Mouse (Mus musculus) splenic B cell, adult 2 months (primary cell): ENCODE measurements around the gene Nipal3.

Experiments used
- DNase-seq: peaks from one replicate; pipeline ENCODE4 v3.0.0-alpha.2; 2011; ENCODE audit warnings: low read depth, low spot score
- H3K27me3 ChIP-seq: 2 replicates; pipeline ENCODE4 v1.6.1; 2012; ENCODE audit warnings: mild to moderate bottlenecking, low read length, moderate library complexity, mixed read lengths; ENCODE audit not compliant: control insufficient read depth, poor library complexity, insufficient read depth, severe bottlenecking
- H3K36me3 ChIP-seq: 2 replicates; pipeline ENCODE4 v1.6.1; 2012; ENCODE audit warnings: mild to moderate bottlenecking, low read length, moderate library complexity, mixed read lengths; ENCODE audit not compliant: control insufficient read depth, poor library complexity, insufficient read depth, severe bottlenecking

Gene Nipal3

DNA sequence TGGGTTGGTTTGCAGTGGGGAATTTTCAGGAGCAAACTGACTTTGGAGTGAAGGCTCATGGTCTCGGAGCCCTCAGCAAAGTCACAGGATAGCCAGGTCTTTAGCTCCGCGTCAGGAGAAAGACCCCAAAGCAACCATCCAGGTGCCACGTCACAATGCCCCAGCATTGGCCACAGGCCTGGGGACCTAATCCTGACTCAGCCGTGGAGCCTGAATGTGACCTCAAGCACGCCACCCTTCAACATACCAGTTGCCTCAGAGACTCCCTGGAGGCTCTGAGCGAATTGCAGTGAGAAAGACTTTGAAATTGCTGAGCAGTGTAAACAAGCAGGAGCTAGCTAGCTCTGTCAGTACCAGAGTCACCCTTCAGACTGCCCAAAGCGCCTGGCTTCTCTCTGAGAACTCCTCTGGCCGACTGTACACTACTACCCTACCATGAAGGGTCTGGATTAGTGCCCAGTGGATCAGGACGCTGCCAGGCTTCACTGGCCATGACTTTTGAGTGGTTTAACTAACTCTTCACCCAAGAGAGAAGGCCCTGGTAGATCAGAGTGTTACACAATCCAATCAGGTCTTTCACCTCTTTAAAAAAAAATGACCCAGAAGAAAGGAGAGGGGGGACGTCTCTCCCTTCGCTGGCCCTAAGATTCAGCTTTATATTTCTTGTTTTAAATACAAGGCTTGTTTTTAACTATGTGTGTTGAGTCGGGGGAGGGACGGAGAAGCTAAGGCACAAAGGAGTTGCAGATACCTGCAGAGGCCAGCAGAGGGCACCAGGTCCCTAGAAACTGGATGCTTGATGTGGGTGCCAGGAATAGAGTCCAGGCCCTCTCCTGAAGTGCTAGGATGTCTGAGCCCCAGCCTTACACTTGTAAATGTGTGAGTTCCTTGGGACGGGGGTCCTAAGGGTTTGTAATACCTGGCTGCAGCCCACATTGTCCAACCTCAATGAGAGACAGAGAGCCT is 21.8 kb upstream of the Nipal3 start:
- DNase-seq = peak; percentile 72
- no peaks in the 10 kb centered on the region for H3K36me3 ChIP-seq
- H3K27me3 ChIP-seq = no peaks in the 10 kb centered on the region

DNA sequence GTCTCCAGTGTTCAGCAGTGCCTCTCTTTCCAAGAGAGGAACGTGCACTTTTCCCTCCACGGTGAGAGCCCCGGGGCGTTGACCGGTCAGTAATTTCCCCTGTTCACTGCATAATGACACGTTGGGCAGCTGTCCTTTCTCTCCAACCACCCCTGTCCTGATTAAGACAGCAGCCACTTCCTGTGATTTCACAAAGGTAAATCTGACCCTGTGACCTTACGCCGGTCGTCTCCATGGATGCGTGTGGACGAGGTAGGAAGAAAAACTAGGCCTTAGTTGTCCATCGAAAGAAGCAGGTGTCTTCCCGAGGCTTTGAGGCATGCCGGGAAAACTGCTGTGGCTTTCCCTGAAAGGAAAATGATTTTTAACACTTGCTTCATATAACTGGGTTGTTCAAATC is 20.1 kb upstream of the Nipal3 start:
- Histone ChIP-seq H3K27me3 (no peaks in the 10 kb centered on the region), H3K36me3 (no peaks in the 10 kb centered on the region)
- DNase-seq = no peak

DNA sequence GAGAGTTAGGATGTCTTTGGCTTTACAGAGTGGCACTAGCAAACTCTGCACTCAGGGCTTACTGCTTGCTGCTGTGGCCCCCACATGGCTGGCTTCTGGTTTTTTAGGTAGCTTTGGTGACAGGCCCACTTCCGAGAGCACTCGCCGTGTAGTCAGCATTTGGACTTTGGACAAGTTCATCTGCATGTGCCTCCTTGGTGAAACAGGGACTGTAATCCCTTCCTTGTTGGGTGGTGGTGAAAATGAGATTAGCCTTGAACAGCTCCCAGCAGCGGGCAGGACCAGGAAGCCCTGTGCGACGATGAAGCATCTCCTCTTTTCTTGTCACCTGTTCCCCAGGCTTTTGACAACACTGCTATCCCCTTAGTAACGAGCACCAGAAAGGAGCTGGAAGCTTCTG is 19.0 kb upstream of the Nipal3 start:
- H3K27me3 ChIP-seq = no peaks in the 10 kb centered on the region

DNA sequence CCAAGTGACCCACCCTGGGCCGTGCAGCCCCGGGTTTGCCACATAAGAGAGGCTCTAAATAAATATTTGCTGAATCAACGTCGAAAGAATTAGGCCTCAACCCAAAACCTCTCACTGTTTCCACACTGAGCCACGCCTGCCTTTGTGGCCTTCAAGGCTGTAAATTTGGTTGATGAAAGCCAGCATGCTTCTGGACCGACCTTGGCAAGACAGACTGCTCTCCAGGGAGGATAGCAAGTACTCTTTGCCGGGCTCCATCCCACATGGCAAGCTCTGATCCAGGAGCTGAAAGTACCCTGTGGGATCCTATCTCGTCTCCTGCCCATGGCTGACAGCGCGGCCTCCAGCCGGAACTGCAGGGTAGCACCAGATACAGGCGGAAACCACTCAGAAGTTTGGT is 14.7 kb upstream of the Nipal3 start:
- Histone ChIP-seq H3K36me3 (no peaks in the 10 kb centered on the region), H3K27me3 (no peaks in the 10 kb centered on the region)
- DNase-seq = no peak

More for the DNA sequence above, 19.0 kb upstream of the Nipal3 start:
- no peak for DNase-seq
- H3K36me3 ChIP-seq = no peaks in the 10 kb centered on the region

DNA sequence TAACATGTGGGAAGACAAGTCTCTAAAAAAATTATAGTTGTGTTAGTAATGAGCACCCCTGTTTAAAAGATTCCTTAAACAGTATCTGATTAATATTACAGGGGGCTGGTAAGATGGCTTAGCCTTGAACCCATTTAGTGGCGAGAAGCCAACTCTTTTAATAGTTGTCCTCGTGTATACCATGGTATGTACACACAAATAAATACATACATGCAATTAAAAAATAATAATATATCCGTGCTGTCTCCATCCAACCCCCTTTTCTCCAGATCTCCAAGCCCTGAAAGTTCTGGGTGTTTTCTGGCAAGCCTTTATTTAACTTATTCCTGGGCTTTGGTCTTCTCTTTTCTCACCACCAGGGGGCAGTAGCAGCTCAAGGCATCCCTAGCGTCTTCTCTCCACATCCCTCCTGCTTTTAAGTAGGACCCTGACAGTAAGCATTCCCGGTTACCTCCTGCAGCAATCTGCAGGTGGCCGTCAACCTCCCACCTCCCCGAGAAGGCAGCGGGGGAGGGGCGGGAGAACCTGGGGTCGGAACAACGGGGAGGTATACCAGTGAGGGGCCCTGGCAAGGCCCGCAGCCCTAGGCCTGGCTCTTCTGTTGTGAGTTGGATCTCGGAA is 13.7 kb upstream of the Nipal3 start:
- peak; percentile 76 for DNase-seq
- Histone ChIP-seq H3K36me3 (no peaks in the 10 kb centered on the region), H3K27me3 (no peaks in the 10 kb centered on the region)

DNA sequence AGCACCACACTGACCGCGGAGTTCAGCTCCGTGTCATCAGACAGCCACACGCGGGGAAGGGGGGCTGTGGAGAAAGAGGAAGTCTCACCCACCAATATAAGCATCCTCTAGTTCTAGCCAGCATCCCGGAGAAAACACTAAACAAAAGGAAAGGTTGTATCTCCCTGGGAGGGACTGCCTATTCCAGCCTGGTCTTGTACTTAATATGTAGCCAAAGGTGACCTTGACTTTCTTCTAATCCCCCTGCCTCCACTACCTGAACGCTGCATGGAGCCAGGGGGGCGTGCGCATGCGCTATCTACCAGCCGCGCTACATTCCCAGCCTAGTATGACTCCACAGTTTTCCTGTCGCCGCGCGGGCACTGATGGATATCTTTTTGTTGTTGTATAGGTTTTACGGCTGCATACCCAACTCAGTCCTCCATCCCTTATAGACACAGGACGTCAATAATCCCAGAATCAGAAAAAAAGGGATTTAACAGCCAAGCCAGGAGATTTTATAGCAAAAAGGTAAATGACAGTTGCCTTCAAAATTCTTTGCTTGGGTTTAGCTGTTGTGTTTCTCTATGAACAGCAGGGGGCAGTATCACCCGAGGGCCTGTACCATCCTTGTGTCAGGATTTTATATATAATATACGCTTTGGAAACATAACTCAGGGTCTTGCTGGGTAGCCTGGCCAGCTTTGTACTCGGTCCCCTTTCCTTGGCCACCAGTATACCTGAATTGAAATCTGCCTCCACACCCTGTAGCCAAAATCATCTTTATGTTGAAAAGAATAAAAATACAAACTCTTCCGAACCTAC is 12.9 kb upstream of the Nipal3 start:
- Histone ChIP-seq H3K27me3 (no peaks in the 10 kb centered on the region), H3K36me3 (no peaks in the 10 kb centered on the region)
- DNase-seq = peak; percentile 65

DNA sequence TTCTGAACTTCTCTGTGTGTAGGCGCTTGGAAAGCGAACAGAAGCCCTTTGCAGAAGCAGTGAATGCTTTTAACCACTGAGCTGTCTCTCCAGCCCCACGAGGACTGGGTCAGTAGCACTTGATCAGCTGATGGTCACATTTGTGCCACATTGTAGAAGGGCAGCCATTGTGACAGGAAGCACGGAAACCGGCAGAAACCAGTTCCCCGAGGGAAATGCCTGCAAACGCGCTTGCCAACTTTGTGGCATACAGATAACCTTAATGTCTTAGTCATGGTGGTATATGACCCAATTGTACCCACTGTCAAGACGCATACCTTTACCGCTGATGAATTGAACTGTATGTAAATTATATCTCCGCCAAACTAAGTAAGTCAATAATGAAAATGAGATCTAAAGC is 11.0 kb upstream of the Nipal3 start:
- Histone ChIP-seq H3K36me3 (no peaks in the 10 kb centered on the region), H3K27me3 (no peaks in the 10 kb centered on the region)
- peak; percentile 18 for DNase-seq

DNA sequence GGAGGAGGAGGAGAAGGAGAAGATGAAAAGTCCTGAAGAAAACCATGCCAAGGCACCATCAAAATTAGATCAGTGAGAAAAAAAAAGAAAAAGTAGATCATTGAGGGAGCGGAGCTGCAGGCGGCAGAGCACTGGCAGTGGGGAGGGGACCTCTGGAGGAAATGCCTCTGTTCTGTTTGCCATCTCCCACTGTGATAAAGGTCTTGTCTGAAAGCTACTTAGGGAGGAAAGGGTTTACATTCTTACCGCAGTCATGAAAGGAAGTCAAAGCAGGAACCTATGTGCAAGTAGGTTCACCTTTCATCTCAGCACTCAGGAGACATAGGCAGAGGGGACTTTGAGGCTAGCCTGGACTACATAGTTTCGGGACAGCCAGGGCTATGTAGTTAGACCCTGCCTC is 6.7 kb upstream of the Nipal3 start:
- Histone ChIP-seq H3K27me3 (no peaks in the 10 kb centered on the region), H3K36me3 (no peaks in the 10 kb centered on the region)
- DNase-seq = no peak

DNA sequence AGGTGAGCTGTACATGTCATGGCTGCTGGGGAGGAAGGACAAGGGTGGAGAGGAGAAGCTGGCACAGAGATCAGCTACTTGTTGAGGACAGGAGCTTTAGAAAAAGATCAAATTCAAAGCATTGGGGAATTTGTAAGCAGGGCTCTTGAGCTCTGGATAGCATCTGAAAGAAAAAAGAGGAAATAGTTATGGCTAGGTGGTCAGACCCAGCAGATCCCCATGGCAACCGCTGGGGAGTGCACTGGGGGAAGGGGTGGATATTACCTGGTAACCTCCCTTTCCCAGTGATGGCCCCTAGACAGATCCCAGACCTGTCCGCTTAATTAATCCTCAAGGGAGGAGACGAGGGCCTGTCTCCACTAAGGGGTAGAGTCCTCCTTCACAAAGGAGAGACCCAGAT is 5.0 kb upstream of the Nipal3 start:
- peak; percentile 18 for DNase-seq
- Histone ChIP-seq H3K36me3 (no peaks in the 10 kb centered on the region), H3K27me3 (no peaks in the 10 kb centered on the region; the same call in 1 of the 2 replicates)

DNA sequence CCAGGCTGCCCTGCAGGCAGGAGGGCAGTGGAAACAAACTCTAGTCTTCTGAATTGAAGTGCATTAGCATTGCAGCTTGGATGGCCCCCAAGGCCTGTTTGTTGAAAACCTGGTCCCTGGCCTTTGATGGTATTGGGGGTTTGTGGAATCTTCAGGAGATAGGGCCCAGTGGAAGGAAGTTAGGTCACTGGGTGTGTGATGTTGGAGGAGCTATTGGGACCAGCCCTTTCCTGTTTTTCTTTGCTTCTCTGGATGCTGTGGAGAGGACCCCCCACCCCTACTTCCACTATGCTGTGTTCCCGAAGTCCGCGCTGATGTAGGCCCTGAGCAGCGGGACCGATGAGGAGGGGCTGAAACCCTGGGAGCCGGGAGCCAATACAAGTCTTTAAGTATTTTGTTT is 3.3 kb upstream of the Nipal3 start:
- no peak for DNase-seq
- Histone ChIP-seq H3K36me3 (no peaks in the 10 kb centered on the region), H3K27me3 (no peaks in the 10 kb centered on the region; the same call in 1 of the 2 replicates)

DNA sequence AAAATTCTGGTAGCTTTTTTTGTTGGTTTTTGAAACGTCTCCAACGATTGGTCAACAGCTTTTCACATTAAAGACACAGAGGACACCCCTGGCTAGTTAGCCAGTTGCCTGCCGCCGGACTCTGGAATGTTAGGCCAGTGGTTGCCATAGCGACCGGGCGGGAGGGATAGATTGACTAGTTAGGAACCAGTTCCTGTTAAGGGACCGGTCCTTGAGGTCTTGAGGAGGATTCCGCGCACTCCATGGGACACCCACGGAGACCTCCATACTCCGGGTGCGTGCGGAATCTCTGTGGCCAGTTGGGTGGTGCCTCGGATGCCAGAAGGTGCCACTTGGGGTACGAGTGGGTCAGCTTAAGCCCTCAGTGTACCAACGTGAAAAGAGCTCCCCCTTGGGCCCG is 972 bp upstream of the Nipal3 start:
- H3K27me3 ChIP-seq = no peaks in the 10 kb centered on the region; the same call in 1 of the 2 replicates
- no peak for DNase-seq
- no peaks in the 10 kb centered on the region; the same call in 1 of the 2 replicates for H3K36me3 ChIP-seq

DNA sequence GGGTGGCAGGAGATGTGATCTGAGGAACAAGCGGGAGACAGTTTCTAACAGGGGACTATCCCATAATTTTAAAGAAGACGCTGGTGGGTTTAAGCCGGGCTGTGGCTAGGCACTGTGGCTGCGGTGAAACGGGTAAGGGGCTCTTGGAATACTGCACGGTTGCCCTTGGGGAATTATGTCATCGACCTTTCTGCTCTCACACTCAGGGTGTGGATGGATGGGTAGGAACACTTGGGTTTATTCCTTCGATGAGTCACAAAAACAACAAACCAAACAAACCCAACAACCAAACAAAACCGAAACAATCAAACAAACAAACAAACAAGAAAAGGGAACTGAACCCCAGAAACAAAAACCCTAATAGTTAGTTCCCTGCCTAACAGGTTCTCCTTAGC is 556 bp upstream of the Nipal3 start:
- peaks cover 3% of the 10 kb centered on the region; the same call in 1 of the 2 replicates for H3K36me3 ChIP-seq
- no peak for DNase-seq
- H3K27me3 ChIP-seq = no peaks in the 10 kb centered on the region; the same call in 1 of the 2 replicates

DNA sequence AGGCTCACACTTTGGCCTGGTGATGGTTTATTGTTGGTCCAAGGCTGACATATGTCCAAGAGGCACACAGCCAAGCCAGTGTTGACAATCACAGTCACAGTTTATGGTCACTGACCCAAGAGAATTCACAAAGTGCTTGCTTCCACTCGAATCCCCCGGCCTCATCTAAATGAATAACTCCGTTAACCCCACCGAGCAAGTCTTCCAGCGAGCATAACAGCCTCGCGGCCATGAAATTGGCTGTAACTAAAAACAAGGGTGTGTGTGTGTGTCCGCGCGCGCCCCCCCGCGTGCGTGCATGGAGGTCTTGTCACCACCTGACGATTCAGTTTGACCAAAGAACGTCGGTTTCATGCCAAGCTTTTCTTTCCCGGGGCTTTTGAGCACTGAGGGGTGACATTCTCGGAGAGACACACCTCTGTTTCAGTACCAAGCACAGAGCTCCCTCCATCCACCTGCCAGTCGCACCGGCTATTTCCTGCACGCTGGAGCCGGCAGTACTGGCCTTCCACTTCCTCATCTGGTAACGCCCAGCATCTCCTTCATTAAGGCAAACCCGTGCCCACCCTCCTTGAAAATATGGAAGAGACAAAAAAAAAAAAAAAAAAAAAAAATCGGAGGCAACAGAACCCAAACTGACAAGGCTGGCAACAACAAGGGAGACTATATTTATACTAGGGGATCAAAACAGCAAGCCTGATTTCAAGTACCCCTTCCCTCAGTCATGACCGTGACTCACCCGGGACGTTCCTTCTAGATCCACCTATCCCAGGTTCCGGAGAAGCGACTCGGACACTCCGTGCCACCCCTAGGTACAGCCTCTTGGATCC is 932 bp downstream of the Nipal3 start:
- peak; percentile 51 for DNase-seq
- peaks cover 3% of the 10 kb centered on the region; the same call in 1 of the 2 replicates for H3K36me3 ChIP-seq
- H3K27me3 ChIP-seq = no peaks in the 10 kb centered on the region; the same call in 1 of the 2 replicates

DNA sequence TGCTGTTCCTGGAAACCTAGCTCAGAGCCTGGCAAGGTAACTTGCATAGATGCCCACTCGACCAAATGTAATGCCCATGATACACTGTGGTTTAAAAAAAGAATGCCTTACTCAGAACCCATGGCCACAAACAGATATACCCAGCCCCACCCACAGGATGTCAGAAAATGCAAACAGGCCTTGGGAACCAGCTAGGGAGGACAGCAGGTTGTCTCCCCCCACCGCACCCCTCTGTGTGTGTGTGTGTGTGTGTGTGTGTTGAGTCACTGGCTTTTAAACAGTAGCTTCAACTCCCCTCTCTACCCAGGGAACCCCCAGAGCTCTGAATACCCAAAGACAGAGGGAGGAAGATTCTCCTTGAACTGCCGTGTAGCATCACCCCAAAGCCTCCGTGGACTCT is 1.6 kb downstream of the Nipal3 start:
- peak; percentile 31 for DNase-seq

More for the DNA sequence above, 1.6 kb downstream of the Nipal3 start:
- Histone ChIP-seq H3K36me3 (peaks cover 3% of the 10 kb centered on the region; the same call in 1 of the 2 replicates), H3K27me3 (no peaks in the 10 kb centered on the region; the same call in 1 of the 2 replicates)
